Mouse (Mus musculus): ENCODE results near the gene Aptx.

GRCm38 (mm10) chr4:40677132-40677531 lies 25.9 kb downstream of the Aptx start:
- TF ChIP-seq CTCF (IDR thresholded peaks at IDR 0.05; ENCODE audit: low read depth) (peak; percentile 52), EP300 (IDR thresholded peaks at IDR 0.05; ENCODE audit: low read depth) (no peak)
